Mouse (Mus musculus) spleen, adult 18-20 months (tissue): ENCODE measurements around the gene Lemd1.

Experiments used
- DNase-seq, 2 experiments: peaks; one replicate each; pipeline ENCODE4 v3.0.0; 2022; ENCODE audit warnings: mixed read lengths in 2 of 2

Gene Lemd1

GRCm38 (mm10) chr1:132202771-132203170, 11.5 kb downstream of the Lemd1 start:
- no peak for DNase-seq

GRCm38 (mm10) chr1:132205958-132206357, 14.7 kb downstream of the Lemd1 start:
- no peak for DNase-seq

- DNase-seq: no peak
Measured at GRCm38 (mm10) chr1:132206828-132207227, 15.6 kb downstream of the Lemd1 start.

GRCm38 (mm10) chr1:132208154-132208553, 16.9 kb downstream of the Lemd1 start:
- no peak for DNase-seq

- DNase-seq: no peak
Measured at GRCm38 (mm10) chr1:132209400-132209799, 18.2 kb downstream of the Lemd1 start.

- DNase-seq: peak in 1 of 2 experiments; percentile 20
Measured at GRCm38 (mm10) chr1:132210922-132211321, 19.7 kb downstream of the Lemd1 start.

- DNase-seq: no peak
Measured at GRCm38 (mm10) chr1:132211672-132212071, 20.4 kb downstream of the Lemd1 start.

- peak in 1 of 2 experiments; percentile 24 for DNase-seq
Measured at GRCm38 (mm10) chr1:132212218-132212617, 21.0 kb downstream of the Lemd1 start.

GRCm38 (mm10) chr1:132213076-132213475, 21.8 kb downstream of the Lemd1 start:
- DNase-seq: no peak

- no peak for DNase-seq
Measured at GRCm38 (mm10) chr1:132216276-132216675, 25.0 kb downstream of the Lemd1 start.

- no peak for DNase-seq
Measured at GRCm38 (mm10) chr1:132221627-132222026, 30.4 kb downstream of the Lemd1 start.

- DNase-seq: no peak
Measured at GRCm38 (mm10) chr1:132222166-132222565, 30.9 kb downstream of the Lemd1 start.

GRCm38 (mm10) chr1:132226297-132227080, 35.3 kb downstream of the Lemd1 start:
- DNase-seq: no peak

- DNase-seq: no peak
Measured at GRCm38 (mm10) chr1:132229667-132230066, 38.4 kb downstream of the Lemd1 start, which contains the start of gene Gm10188. Gene Gm10188, minus strand, starts transcription at chr1:132229767.

GRCm38 (mm10) chr1:132231470-132232274, 40.4 kb downstream of the Lemd1 start:
- no peak for DNase-seq

- no peak for DNase-seq
Measured at GRCm38 (mm10) chr1:132233566-132233965, 42.3 kb downstream of the Lemd1 start.

GRCm38 (mm10) chr1:132234757-132235273, 43.6 kb downstream of the Lemd1 start:
- no peak for DNase-seq

- peak; percentile 13 to 58 for DNase-seq
Measured at GRCm38 (mm10) chr1:132237585-132238159, 46.4 kb downstream of the Lemd1 start.

- no peak for DNase-seq
Measured at GRCm38 (mm10) chr1:132245010-132245409, 53.8 kb downstream of the Lemd1 start.

- no peak for DNase-seq
Measured at GRCm38 (mm10) chr1:132246137-132246536, 54.9 kb downstream of the Lemd1 start.

GRCm38 (mm10) chr1:132246641-132247040, 55.4 kb downstream of the Lemd1 start:
- DNase-seq: no peak

GRCm38 (mm10) chr1:132254467-132254866, 63.2 kb downstream of the Lemd1 start:
- DNase-seq: no peak

- no peak for DNase-seq
Measured at GRCm38 (mm10) chr1:132260331-132260730, 69.1 kb downstream of the Lemd1 start.
